Mouse (Mus musculus) myocyte (in vitro differentiated cells): Measurements from ENCODE around the gene Scmh1.

Experiments used
- CEBPB ChIP-seq: IDR thresholded peaks from 2 replicates; pipeline ENCODE4 v1.6.1; 2011; ENCODE audit warnings: mild to moderate bottlenecking, moderate library complexity; ENCODE audit not compliant: poor library complexity, insufficient read depth, severe bottlenecking
- MAX ChIP-seq: IDR thresholded peaks from one replicate; pipeline ENCODE4 v1.6.1; 2011; ENCODE audit warnings: low read depth, mild to moderate bottlenecking, control low read depth
- POLR2A ChIP-seq: IDR thresholded peaks from one replicate; pipeline ENCODE4 v1.6.1; 2011; ENCODE audit warnings: low read depth, mild to moderate bottlenecking, control low read depth, moderate library complexity; ENCODE audit not compliant: insufficient read length
- POLR2AphosphoS2 ChIP-seq: IDR thresholded peaks from one replicate; pipeline ENCODE4 v1.6.1; 2011; ENCODE audit warnings: low read depth, control low read depth; ENCODE audit not compliant: insufficient read length
- REST ChIP-seq: IDR thresholded peaks from one replicate; pipeline ENCODE4 v1.6.1; 2011; ENCODE audit warnings: mild to moderate bottlenecking, control low read depth, moderate library complexity; ENCODE audit not compliant: insufficient read depth, insufficient read length
- TCF12 ChIP-seq: IDR thresholded peaks from one replicate; pipeline ENCODE4 v1.6.1; 2011; ENCODE audit warnings: mild to moderate bottlenecking, control low read depth; ENCODE audit not compliant: poor library complexity, insufficient read depth, severe bottlenecking

DNA sequence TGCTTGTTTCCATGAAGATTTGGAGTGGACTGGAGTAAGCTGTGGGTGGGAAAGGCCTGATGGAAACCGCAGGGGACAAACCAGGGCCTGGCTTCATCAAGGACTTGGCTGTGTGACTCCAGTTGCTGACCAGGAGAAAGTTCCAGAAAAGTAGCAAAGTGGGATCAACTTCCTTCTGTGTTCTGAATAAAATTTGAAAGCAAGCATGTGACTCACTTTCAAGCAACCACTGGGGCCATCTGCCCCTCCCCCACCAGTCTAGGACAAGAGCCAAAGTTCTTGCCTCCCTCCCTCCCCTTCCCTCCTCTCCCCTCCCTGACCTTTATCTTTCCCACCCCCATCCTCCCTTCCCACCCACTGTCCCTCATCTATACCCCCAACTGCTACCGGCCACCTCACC, 35.9 kb upstream of the Scmh1 start:
- TF ChIP-seq POLR2A (no peak), MAX (no peak), POLR2AphosphoS2 (no peak), REST (no peak), CEBPB (no peak), TCF12 (no peak)
